Mouse (Mus musculus) lung, postnatal 0 days (tissue): ENCODE results near the gene Folr1.

ENCODE experiments used
- CTCF ChIP-seq: IDR thresholded peaks from 2 replicates; pipeline ENCODE4 v1.5.1; 2016; ENCODE audit warnings: antibody characterized with exemption, mild to moderate bottlenecking
- EP300 ChIP-seq: IDR thresholded peaks from 2 replicates; pipeline ENCODE4 v1.6.1; 2016; ENCODE audit warnings: antibody characterized with exemption, mild to moderate bottlenecking, control low read depth

DNA sequence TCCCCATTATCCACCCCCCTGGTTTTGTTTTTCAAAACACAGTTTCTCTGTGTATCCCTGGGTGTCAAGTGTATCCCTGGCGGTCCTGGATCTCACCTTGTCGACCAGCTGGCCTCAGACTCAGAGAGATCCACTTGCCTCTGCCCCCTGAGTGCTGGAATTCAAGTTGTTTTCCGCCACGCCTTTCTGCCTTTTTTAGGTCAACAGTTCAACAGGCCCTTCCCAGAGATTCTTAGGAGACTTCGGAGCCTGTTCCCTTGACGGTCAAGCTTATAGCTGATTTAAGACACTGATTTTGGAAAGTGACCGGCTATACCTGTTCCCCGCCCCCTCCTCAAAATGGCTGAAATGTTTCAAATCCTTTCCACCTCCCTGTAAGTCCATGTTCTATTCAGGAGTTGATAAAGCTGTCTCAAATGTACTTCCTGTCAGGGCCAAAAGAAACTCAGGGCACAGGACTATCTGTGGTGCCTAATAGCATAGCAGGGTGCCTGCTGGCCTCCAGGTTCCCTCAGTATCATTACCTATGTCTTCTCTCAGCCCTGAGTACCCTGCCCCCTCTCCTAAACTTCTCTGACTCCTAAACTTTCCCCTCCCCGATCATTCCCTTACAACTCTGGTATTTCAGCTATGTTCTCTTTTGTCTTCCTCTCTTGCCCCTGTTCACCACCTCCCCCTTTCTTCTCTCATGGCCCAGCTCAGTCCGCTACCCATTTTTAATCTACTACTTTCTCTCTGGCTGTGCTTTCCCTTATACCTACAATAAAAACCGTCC lies 3.9 kb downstream of the Folr1 start:
- TF ChIP-seq CTCF: no peak
- no peak for TF ChIP-seq EP300
